Mouse (Mus musculus) mammary gland, adult 2 months (tissue): ENCODE results near the gene Gm14305. TPM values are rescaled to one million over a fixed set of nuclear protein-coding genes. Genes with fewer than 3 reads are reported as not detected.

Experiments used
- polyA plus RNA-seq: library from polyadenylated mRNA; depleted of rRNA; stranded (reverse); fragments of >200 nt; gene quantifications from 2 replicates; pipeline ENCODE4 v1.2.3, GENCODE M21; 2012; ENCODE audit warnings: low replicate concordance; rRNA removed

Gene Gm14305
- polyA plus RNA-seq, result 0.99 and 5.5 TPM in 2 replicates

DNA sequence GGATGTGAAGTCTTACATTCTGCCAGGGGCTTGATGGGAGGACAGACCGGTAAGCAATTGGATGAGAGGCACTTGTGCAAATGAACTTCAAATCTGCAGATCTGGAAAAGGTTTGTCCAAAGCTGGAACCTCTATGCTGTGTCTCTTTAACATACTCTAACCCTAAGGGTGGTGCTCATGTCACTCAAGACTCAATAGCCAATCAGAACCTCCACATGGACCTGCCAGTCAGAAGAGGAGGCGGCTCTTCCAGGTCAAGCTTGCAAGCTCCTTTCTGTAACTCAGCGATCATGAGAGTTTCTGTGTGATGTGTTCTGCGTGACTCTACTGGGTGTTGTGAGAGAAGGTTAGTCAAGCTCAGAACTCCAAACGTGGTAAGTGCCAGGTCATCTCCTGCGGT, at the start of gene Gm14305:
Gene Gm14305 (plus strand): TSS at position 278 of the 400 bp plus-strand sequence.

DNA sequence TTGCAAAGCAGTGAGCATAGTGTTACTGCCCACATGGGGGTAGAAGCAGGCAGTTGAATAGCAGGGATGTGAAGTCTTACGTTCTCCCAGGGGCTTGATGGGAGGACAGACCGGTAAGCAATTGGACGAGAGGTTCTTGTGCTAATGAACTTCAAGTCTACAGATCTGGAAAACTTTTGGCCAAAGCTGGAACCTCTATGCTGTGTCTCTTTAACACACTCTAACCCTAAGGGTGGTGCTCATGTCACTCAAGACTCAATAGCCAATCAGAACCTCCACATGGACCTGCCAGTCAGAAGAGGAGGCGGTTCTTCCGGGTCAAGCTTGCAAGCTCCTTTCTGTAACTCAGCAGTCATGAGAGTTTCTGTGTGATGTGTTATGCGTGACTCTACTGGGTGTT, 37.9 kb upstream of the Gm14305 start, which contains the start of gene Zfp973:
Gene Zfp973 (plus strand): TSS at position 301 of the 400 bp plus-strand sequence.

Other genes starting within 250 kb of the Gm14305 start
- gene Gm14434, start 221.5 kb upstream of the Gm14305 start, polyA plus RNA-seq, result 0.32 and 5.3 TPM in 2 replicates
- gene Zfp967, start 187.3 kb upstream of the Gm14305 start, polyA plus RNA-seq, result not detected in 2 replicates
- gene Gm14308, start 72.0 kb upstream of the Gm14305 start, polyA plus RNA-seq, result 1.9 and 5.3 TPM in 2 replicates
- gene Zfp973, start 37.8 kb upstream of the Gm14305 start, polyA plus RNA-seq, result 0.45 and 2.4 TPM in 2 replicates
- 1.5 and 5.6 TPM in 2 replicates for gene Gm14295, start 90.3 kb downstream of the Gm14305 start, polyA plus RNA-seq
- not detected in 2 replicates for gene Gm14408, start 122.8 kb downstream of the Gm14305 start, polyA plus RNA-seq
- gene Gm14296, start 219.5 kb downstream of the Gm14305 start, polyA plus RNA-seq, result 0.59 and 2.0 TPM in 2 replicates